Mouse (Mus musculus) gastrocnemius, adult 2 months (tissue): ENCODE measurements at regions not wholly inside any gene's neighbourhood (a gene's known extent, or its start where the extent isn't known, plus 50 kb on each side); places are given as distances from the start of the nearest gene placed in this dataset.
A peak's percentile ranks its signal among the peaks of the same experiment; 100 is the strongest.

ENCODE experiments used
- DNase-seq: peaks from one replicate; pipeline ENCODE4 v3.0.0; 2022
- H3K27ac ChIP-seq: fragments of 200-600 bp; 2 replicates; pipeline ENCODE4 v1.8.1; 2022; ENCODE audit warnings: mild to moderate bottlenecking
- H3K4me3 ChIP-seq: fragments of 200-600 bp; 2 replicates; pipeline ENCODE4 v1.8.1; 2022; ENCODE audit warnings: mild to moderate bottlenecking, moderate library complexity
- CTCF ChIP-seq: fragments of 200-600 bp; IDR thresholded peaks from 2 replicates; pipeline ENCODE4 v1.8.1; 2022; ENCODE audit warnings: antibody characterized with exemption, mild to moderate bottlenecking, moderate library complexity
- intact Hi-C: fragments of 180-260 bp; cut with DNase I; formaldehyde crosslinking; loops from one replicate; pipeline ENCODE4 v1.15.1; 2025

DNA sequence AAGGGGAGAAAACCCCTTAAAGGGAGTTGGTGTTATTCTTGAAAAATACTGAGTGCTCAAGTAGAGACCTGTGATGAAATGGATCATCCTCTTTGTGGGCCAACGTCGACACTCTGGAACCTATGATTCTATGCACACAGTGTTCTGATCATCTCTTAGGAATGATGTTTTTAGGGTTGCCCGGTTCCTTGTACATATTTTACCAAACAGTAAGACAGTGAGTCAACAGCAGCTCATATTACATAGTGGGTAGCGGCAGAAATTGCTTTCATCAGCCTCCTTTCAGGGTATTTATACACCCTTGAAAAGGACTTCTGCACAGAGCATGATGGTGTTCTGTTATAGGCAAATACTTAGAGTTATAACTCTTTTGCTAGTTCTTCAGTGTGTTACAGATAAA lies 97.6 kb upstream of the Pdcd1 start:
- DNase-seq: no peak
- no peak overlapping the region for H3K4me3 ChIP-seq
- intact Hi-C loops: no loop called here
- no peak for TF ChIP-seq CTCF
- no peak overlapping the region for H3K27ac ChIP-seq

- Histone ChIP-seq H3K27ac (no peak overlapping the region), H3K4me3 (no peak overlapping the region)
- TF ChIP-seq CTCF: no peak
- intact Hi-C loops: no loop called here
- DNase-seq: no peak
Measured at GRCm38 (mm10) chr1:94147015-94147414, 94.7 kb upstream of the Pdcd1 start.

GRCm38 (mm10) chr1:94140518-94140917 lies 88.2 kb upstream of the Pdcd1 start:
- no peak overlapping the region for H3K27ac ChIP-seq
- DNase-seq: no peak
- no peak overlapping the region for H3K4me3 ChIP-seq
- no peak for TF ChIP-seq CTCF
- intact Hi-C loops: no loop called here

DNA sequence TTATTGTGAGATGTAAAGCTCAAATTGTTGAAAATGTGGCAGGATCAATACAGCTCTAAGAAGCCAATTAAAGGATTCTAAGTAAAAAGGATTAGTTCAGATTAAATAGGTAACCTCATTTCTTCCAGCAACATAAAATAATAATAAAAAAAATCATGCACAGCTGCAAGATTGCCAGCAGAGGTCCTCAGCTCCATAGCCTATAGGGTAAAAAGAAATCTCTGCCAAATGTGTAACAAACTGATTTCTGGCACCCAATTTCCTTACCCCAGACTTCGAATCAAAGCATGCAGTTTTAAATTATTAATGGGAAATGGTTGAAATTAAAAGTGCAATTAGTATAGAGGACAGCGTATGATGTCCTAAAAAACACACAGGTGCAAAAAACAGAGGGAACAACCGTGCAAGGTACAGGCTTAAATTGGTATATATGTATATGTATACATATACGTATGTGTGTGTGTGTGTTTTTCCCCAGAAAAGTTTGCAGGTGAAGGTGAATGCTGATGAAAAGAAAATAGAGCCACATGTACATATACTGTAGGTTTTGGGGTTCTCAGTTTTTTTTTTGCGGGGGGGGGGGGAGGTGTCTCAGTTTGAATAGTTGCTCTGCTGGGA lies 87.2 kb upstream of the Pdcd1 start:
- Histone ChIP-seq H3K4me3 (no peak overlapping the region), H3K27ac (no peak overlapping the region)
- peak; percentile 13; the same call in 1 of the 2 replicates for TF ChIP-seq CTCF
- DNase-seq: no peak
- intact Hi-C loops: no loop called here

- DNase-seq: no peak
- no peak overlapping the region for H3K27ac ChIP-seq
- intact Hi-C loops: no loop called here
- no peak overlapping the region for H3K4me3 ChIP-seq
- TF ChIP-seq CTCF: no peak
Measured at GRCm38 (mm10) chr1:94136731-94137130, 84.4 kb upstream of the Pdcd1 start.
